Mouse (Mus musculus) cerebellum, postnatal 4 days (tissue): ENCODE results near the gene Bhlhe41.

Source experiments
- DNase-seq, 2 experiments: peaks; one replicate each; pipeline ENCODE4 v3.0.0; 2022; ENCODE audit warnings: low spot score in 2 of 2, mixed read lengths in 1 of 2

Gene Bhlhe41

DNA sequence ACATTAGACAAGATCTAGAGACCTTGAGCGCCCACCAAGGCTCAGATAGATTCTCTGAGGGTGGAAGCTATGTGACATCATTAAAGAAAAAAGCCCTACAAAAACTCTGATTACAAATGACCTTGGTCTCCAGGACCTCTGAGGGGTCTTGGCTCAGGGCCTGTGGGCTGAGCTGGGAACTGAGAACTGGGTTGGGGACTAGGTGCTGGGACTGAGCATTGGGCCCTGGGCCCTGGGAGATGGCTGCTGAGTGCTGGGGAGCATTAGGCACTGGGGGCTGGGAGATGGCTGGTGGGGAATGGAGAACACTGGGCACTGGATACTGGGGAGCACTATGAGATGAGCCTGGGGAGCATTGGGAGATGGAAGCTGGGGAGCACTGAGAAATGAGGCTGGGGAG lies 19.3 kb downstream of the Bhlhe41 start:
- DNase-seq, result no peak

GRCm38 (mm10) chr6:145845611-145846010 lies 19.7 kb downstream of the Bhlhe41 start:
- no peak for DNase-seq

GRCm38 (mm10) chr6:145835359-145835758 lies 30.0 kb downstream of the Bhlhe41 start:
- DNase-seq, result no peak

GRCm38 (mm10) chr6:145832927-145833326 lies 32.4 kb downstream of the Bhlhe41 start:
- DNase-seq, result no peak

DNA sequence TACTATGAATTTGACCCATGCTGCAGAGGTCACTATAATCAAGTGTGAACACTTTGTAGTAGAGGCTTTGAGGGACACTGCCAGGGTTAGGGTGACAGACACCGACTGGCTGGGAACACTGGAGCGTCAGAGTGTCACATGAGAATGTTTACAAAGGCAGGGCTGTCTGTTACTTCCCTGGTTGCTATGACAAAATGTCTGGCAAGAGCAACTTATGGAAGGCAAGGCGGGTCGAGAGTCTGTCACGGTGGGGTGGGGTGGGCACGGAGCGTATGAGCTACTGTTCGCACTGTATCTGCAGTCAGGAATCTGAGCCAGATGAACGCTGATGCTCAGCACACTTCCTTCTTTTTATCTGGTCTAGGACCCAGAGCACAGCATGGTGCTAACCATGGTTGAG lies 34.7 kb downstream of the Bhlhe41 start:
- DNase-seq, result no peak

- DNase-seq, result peak; percentile 52 to 70
These were observed 35.2 kb downstream of the Bhlhe41 start for GRCm38 (mm10) chr6:145830117-145830516.

DNA sequence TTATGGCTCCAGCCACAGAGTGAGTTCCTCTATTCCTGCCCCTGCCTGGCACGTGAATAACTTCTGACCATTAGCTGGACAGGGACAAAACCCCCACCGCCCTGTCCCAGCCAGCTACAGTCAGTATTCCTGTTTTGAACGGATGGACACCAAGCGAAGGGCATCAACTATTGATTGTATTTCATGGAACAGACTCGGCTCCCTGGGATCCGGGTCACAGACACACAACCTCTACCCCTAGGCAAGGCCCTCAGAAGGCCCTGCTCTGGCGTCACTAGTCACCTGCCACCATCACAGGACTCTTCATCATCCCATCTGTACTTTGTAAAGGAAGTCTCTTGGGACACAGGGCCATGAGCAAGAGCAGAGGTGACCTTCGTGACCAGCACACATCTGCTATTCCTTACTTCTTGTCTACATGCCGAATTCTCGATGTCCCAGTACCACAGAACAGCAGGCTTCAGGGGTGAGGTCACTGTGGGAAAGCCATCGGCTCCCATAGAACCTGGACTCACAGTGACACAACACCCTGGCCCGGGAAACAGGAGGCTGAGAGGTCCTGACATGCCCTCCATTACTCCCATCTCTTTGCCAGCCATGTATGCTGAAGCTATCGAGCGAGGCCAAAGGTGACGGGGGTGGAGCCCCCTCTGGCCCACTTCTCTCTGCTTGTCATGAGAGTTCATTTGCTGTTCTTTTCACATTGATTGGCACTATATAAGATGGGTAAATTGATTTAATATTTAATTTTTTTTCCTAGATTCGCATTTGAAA lies 36.1 kb downstream of the Bhlhe41 start:
- no peak for DNase-seq

DNA sequence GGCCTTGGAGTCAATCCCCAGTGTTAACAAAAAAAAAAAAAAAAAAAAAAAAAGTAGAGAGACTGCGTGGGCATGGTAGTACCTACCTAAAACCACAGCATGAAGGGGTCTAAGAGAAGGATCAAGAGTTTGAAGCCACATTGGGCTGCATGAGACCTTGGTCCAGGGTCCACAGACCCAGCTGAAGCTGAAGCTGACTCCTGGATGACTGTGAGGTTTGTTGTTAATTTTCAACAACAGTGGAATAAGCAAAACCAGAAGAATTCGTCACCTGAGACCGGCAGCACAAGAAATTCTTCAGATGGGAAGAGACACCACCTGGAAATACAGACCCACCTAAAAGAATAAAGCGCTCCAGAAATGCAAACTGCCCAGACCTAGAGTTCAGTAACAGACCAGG lies 39.1 kb downstream of the Bhlhe41 start:
- DNase-seq, result no peak

- peak in 1 of 2 experiments; percentile 35 for DNase-seq
These were observed 41.6 kb downstream of the Bhlhe41 start for GRCm38 (mm10) chr6:145823588-145824234.

DNA sequence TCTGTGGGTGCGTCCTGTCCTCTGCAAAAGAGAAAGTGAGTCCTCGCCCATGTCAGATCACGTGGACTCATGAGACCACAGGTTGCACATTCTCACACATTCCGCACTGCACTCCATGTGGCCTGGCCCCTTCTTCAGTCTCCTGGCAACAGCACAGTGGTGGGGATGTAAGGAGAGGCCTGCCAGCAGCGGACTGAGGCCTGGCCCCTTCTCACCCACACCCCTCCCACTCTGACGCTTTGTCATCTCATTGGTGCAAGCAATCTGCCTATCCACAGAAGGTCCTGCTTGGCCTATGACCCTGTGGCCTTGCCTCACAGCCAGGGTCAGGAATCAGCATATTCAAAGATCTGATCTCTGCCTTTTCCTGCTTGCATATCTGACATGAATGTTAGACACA lies 42.3 kb downstream of the Bhlhe41 start:
- no peak for DNase-seq

DNA sequence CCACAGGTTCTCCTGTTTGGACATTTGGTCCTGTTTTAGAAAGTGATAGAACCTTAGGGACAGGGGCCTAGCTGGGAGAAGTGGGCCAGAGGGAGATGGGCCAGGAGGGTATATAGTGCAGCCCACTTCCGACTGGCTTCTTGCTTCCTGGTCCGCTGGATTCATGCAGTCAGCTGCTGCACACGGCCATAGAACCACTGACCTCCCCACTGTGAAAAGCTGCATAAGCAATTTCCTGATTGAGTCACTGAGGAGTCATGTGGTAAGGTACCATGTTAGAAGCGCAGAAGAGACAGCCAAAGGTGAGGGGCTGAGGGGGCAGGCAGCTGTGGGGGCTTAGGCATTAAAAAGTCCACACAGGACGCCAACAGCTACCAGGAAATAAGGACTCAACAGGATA lies 43.1 kb downstream of the Bhlhe41 start:
- no peak for DNase-seq

- no peak for DNase-seq
These were observed 46.2 kb downstream of the Bhlhe41 start for GRCm38 (mm10) chr6:145819151-145819550.

DNA sequence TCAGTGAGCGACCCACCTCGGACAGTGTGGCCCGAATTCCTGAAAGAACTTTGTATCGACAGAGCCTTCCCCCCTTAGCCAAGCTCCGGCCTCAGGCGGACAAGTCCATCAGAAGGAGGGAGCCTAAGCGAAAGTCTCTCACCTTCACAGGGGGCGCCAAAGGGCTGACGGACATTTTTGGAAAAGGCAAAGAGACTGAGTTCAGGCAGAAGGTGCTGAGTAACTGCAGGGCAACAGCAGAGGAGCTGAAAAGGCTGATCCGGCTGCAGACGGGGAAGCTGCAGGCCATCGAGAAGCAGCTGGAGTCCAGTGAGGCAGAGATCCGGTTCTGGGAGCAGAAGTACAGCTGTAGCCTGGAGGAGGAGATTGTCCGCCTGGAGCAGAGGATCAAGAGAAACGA lies 50.2 kb downstream of the Bhlhe41 start:
- peak in 1 of 2 experiments; percentile 34 for DNase-seq

DNA sequence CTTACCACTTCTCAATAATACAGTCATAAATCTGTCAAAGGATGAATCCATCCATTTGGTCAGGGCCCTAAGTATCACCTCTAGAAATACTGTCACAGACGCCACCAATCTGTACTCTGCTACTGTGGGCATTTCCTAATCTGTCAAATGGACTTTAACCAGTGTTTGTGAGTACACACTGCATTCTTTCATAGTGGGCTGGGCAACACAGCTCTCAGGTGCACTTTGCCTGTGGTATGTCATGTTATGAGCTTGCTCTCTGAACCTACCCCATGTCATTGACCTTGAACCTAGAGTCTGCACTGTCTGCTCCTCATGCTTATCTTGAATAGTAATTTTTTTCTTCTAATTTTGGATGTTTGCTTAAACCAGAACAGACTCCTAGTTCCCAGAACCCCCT lies 54.2 kb downstream of the Bhlhe41 start:
- DNase-seq, result no peak

DNA sequence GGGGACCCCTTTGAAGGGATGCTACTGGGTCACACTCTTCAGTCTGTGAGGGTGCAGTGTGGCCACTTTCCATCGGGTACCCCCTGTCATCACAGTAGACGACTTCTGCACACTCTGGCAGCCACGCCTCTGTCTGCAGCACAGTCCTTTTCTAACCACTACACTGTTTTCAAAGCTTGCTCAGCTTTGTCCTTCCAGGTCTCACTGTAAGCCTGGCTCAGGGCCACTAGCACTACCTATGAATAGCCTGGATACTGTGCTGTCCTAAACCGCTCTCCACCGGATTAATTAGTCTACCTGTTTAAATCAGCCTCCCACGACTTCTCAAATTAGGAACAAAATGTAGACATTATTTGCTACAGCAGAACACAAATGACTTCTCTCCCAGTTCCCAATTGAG lies 55.3 kb downstream of the Bhlhe41 start:
- no peak for DNase-seq

DNA sequence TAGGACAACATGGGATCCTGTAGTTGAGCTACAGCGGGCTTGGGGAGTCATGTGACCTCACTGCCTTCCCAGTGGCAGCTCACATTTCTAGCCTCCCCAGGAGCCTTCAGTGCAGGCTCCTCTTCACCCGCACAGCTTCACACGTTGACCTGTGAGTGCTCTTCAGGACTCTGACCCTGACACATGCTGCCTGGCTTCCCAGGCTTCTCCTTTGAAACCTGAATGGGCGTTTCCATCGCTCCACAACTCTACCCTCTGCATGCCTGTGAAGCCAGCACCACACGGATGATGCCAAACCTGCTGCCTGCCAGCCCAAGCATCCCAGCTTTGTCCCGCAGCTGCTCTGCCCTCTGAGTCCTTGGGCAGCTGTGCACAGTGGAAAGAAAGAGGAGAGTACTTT lies 55.8 kb downstream of the Bhlhe41 start:
- no peak for DNase-seq
